Mouse (Mus musculus) MEL (cell line): ENCODE data around the gene Ugt1a9. TPM values are rescaled to one million over a fixed set of nuclear protein-coding genes. Genes with fewer than 3 reads are reported as not detected.

Experiments used
- DNase-seq: peaks from one replicate; pipeline ENCODE4 v3.0.0; 2011; ENCODE audit warnings: low read depth, low spot score
- H3K27ac ChIP-seq: 2 replicates; pipeline ENCODE4 v1.5.1; 2012; ENCODE audit warnings: low read depth, mild to moderate bottlenecking, control low read depth, low read length, moderate library complexity; ENCODE audit not compliant: control insufficient read depth
- H3K27me3 ChIP-seq, 2 experiments: fragments of 150-350 bp in 1 of 2; sonication (generic) in 1 of 2; 2 replicates each; pipeline ENCODE4 v1.6.1; 2012; ENCODE audit warnings: low read length in 2 of 2, mild to moderate bottlenecking in 2 of 2, improper control_type of control experiment in 1 of 2, moderate library complexity in 1 of 2; ENCODE audit not compliant: insufficient read depth in 2 of 2, control insufficient read depth in 1 of 2
- H3K36me3 ChIP-seq, 2 experiments: 2 replicates each; pipeline ENCODE4 v1.6.1; 2012 to 2014; ENCODE audit warnings: low read length in 2 of 2, improper control_type of control experiment in 1 of 2, inconsistent platforms in 1 of 2, mild to moderate bottlenecking in 1 of 2; ENCODE audit not compliant: insufficient read depth in 2 of 2, control insufficient read depth in 1 of 2
- H3K4me1 ChIP-seq, 2 experiments: fragments of 150-350 bp in 1 of 2; sonication (generic) in 1 of 2; 2 replicates each; pipeline ENCODE4 v1.6.1; 2012; ENCODE audit warnings: low read length in 2 of 2, improper control_type of control experiment in 1 of 2, mild to moderate bottlenecking in 1 of 2; ENCODE audit not compliant: insufficient read depth in 2 of 2, control insufficient read depth in 1 of 2
- H3K4me3 ChIP-seq, 2 experiments: fragments of 150-350 bp in 1 of 2; sonication (generic) in 1 of 2; 2 replicates each; pipeline ENCODE4 v1.5.1; 2012; ENCODE audit warnings: low read depth in 2 of 2, low read length in 2 of 2, mild to moderate bottlenecking in 2 of 2, moderate library complexity in 2 of 2, control low read depth in 1 of 2, improper control_type of control experiment in 1 of 2; ENCODE audit not compliant: control insufficient read depth in 1 of 2, insufficient read depth in 1 of 2
- H3K79me2 ChIP-seq: 2 replicates; pipeline ENCODE4 v1.6.1; 2012; ENCODE audit warnings: mild to moderate bottlenecking, low read length, moderate library complexity; ENCODE audit not compliant: control insufficient read depth, poor library complexity, insufficient read depth
- H3K9ac ChIP-seq: 2 replicates; pipeline ENCODE4 v1.6.1; 2012; ENCODE audit warnings: low read depth, mild to moderate bottlenecking, control low read depth, low read length, moderate library complexity; ENCODE audit not compliant: control insufficient read depth, poor library complexity, severe bottlenecking
- H3K9me3 ChIP-seq: fragments of 150-350 bp; sonication (generic); replicated peaks from 2 replicates; pipeline ENCODE4 v1.6.1; 2012; ENCODE audit warnings: mild to moderate bottlenecking, low read length, improper control_type of control experiment, moderate library complexity; ENCODE audit not compliant: insufficient read depth
- BHLHE40 ChIP-seq: IDR thresholded peaks from 2 replicates; pipeline ENCODE4 v1.6.1; 2012; ENCODE audit warnings: low read depth, mild to moderate bottlenecking, inconsistent platforms, low read length, improper control_type of control experiment, borderline replicate concordance
- JUND ChIP-seq: IDR thresholded peaks from 2 replicates; pipeline ENCODE4 v1.6.1; 2011; ENCODE audit warnings: low read depth, mild to moderate bottlenecking, improper control_type of control experiment, low read length
- MAFK ChIP-seq: IDR thresholded peaks from 2 replicates; pipeline ENCODE4 v1.6.1; 2011; ENCODE audit warnings: low read depth, mild to moderate bottlenecking, low read length, improper control_type of control experiment, borderline replicate concordance
- MAX ChIP-seq: IDR thresholded peaks from 2 replicates; pipeline ENCODE4 v1.6.1; 2011; ENCODE audit warnings: low read length, improper control_type of control experiment
- MEF2A ChIP-seq: IDR thresholded peaks from 2 replicates; pipeline ENCODE4 v1.6.1; 2014; ENCODE audit warnings: low read depth, mild to moderate bottlenecking, inconsistent platforms, low read length, improper control_type of control experiment; ENCODE audit not compliant: poor library complexity, insufficient replicate concordance, severe bottlenecking; ENCODE audit errors: extremely low read depth
- MXI1 ChIP-seq: IDR thresholded peaks from 2 replicates; pipeline ENCODE4 v1.6.1; 2011; ENCODE audit warnings: mild to moderate bottlenecking, low read depth, low read length, improper control_type of control experiment
- MYC ChIP-seq: IDR thresholded peaks from 2 replicates; pipeline ENCODE4 v1.6.1; 2011; ENCODE audit warnings: low read depth, mild to moderate bottlenecking, low read length, improper control_type of control experiment, moderate library complexity
- NELFE ChIP-seq: IDR thresholded peaks from 2 replicates; pipeline ENCODE4 v1.6.1; 2011; ENCODE audit warnings: low read depth, low read length, improper control_type of control experiment
- POLR2A ChIP-seq, 2 experiments: IDR thresholded peaks; 2 replicates each; pipeline ENCODE4 v1.6.1; 2011 to 2012; ENCODE audit warnings: low read length in 2 of 2, mild to moderate bottlenecking in 2 of 2, control low read depth in 1 of 2, improper control_type of control experiment in 1 of 2, low read depth in 1 of 2, moderate library complexity in 1 of 2; ENCODE audit not compliant: control insufficient read depth in 1 of 2, insufficient read depth in 1 of 2, poor library complexity in 1 of 2
- POLR2AphosphoS5 ChIP-seq: IDR thresholded peaks from 2 replicates; pipeline ENCODE4 v1.6.1; 2012; ENCODE audit warnings: low read depth, borderline replicate concordance, mild to moderate bottlenecking, inconsistent platforms, low read length, moderate library complexity, mixed read lengths
- TAL1 ChIP-seq: IDR thresholded peaks from 2 replicates; pipeline ENCODE4 v1.6.1; 2012; ENCODE audit warnings: mild to moderate bottlenecking, inconsistent platforms, low read length, moderate library complexity, mixed read lengths
- TCF12 ChIP-seq: IDR thresholded peaks from 2 replicates; pipeline ENCODE4 v1.6.1; 2014; ENCODE audit warnings: low read depth, mild to moderate bottlenecking, inconsistent platforms, low read length, improper control_type of control experiment, moderate library complexity
- USF1 ChIP-seq: IDR thresholded peaks from 2 replicates; pipeline ENCODE4 v1.6.1; 2014; ENCODE audit warnings: low read depth, mild to moderate bottlenecking, inconsistent platforms, low read length, improper control_type of control experiment, moderate library complexity
- USF2 ChIP-seq, 2 experiments: IDR thresholded peaks; 2 replicates each; pipeline ENCODE4 v1.6.1; 2011 to 2012; ENCODE audit warnings: improper control_type of control experiment in 2 of 2, low read length in 2 of 2, borderline replicate concordance in 1 of 2, inconsistent platforms in 1 of 2, low read depth in 1 of 2, mild to moderate bottlenecking in 1 of 2; ENCODE audit not compliant: insufficient read depth in 1 of 2
- ZC3H11A ChIP-seq: IDR thresholded peaks from 2 replicates; pipeline ENCODE4 v1.6.1; 2012; ENCODE audit warnings: low read depth, mild to moderate bottlenecking, inconsistent platforms, low read length, improper control_type of control experiment
- ZKSCAN1 ChIP-seq: IDR thresholded peaks from 2 replicates; pipeline ENCODE4 v1.6.1; 2012; ENCODE audit warnings: low read depth, mild to moderate bottlenecking, inconsistent platforms, low read length, improper control_type of control experiment, moderate library complexity
- ZMIZ1 ChIP-seq: IDR thresholded peaks from 2 replicates; pipeline ENCODE4 v1.6.1; 2012; ENCODE audit warnings: low read depth, mild to moderate bottlenecking, inconsistent platforms, low read length, improper control_type of control experiment, moderate library complexity
- polyA plus RNA-seq, 2 experiments: library from polyadenylated mRNA; stranded (reverse) in 1 of 2; unstranded in 1 of 2; fragments of >175 nt in 1 of 2; fragments of >200 nt in 1 of 2; gene quantifications; 2 replicates each; pipeline versions ENCODE4 v1.2.1 to v1.2.4; 2012; ENCODE audit warnings: low replicate concordance in 2 of 2, low read depth in 1 of 2; ENCODE audit not compliant: insufficient read length in 2 of 2, insufficient read depth in 1 of 2, missing spikeins in 1 of 2
- total RNA-seq: library from RNA; depleted of rRNA; stranded (reverse); fragments of 300-350 nt; gene quantifications from 2 replicates; pipeline ENCODE4 v1.2.3, GENCODE M21; 2012

Gene Ugt1a9
- total and polyA plus RNA-seq, 3 experiments = not detected

DNA sequence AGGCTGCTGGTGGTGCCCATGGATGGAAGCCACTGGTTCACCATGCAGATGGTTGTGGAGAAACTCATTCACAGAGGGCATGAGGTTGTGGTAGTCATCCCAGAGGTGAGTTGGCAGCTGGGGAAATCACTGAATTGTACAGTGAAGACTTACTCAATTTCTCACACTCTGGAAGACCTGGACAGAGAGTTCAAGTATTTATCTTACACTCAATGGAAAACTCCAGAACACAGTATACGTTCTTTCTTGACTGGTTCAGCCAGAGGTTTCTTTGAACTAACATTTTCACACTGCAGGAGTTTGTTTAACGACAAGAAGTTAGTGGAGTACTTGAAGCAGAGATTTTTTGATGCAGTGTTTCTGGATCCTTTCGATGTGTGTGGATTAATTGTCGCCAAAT lies 302 bp downstream of the Ugt1a9 start:
- Histone ChIP-seq H3K4me3 (no peak overlapping the region), H3K27me3 (peaks cover 0 to 1% of the 10 kb centered on the region in 2 experiments; a peak in 1 of 4 replicates), H3K9me3 (no peaks in the 10 kb centered on the region), H3K9ac (no peak overlapping the region), H3K79me2 (no peaks in the 10 kb centered on the region), H3K27ac (no peak overlapping the region), H3K36me3 (no peaks in the 10 kb centered on the region), H3K4me1 (no peaks in the 10 kb centered on the region)
- TF ChIP-seq MYC = no peak
- TF ChIP-seq MAX = no peak
- TF ChIP-seq POLR2A (IDR thresholded peaks at IDR 0.05; ENCODE audit: control insufficient read depth in 1 of 2, insufficient read depth in 1 of 2, low read depth in 1 of 2, low read length in 2 of 2, poor library complexity in 1 of 2) = no peak
- TF ChIP-seq BHLHE40 = no peak
- TF ChIP-seq JUND = no peak
- no peak for TF ChIP-seq TAL1
- TF ChIP-seq MAFK = no peak
- no peak for DNase-seq

DNA sequence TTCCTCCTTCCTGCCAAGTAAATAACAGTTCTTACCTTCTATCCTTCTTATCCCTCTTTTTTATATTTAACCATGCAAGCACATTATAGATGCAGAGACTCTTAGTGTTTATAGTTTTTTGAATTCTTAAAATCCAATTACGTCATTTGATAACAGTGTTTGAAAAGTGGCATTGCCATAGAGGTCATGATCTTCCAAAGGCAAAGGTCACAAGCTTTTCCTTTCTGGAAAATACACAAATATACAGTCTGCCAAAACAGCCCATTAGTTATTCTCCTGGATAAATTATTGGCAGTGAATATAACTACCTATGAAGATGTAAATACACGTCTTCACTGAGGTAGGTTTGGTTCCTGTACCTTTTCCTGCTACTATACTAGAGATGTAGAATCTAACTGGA lies 3.9 kb downstream of the Ugt1a9 start:
- Histone ChIP-seq H3K4me1 (no peaks in the 10 kb centered on the region), H3K79me2 (no peaks in the 10 kb centered on the region), H3K27me3 (peaks cover 0 to 1% of the 10 kb centered on the region in 2 experiments; a peak in 1 of 4 replicates), H3K36me3 (no peaks in the 10 kb centered on the region), H3K4me3 (no peak overlapping the region), H3K9ac (no peak overlapping the region), H3K27ac (no peak overlapping the region), H3K9me3 (no peaks in the 10 kb centered on the region)
- TF ChIP-seq POLR2AphosphoS5 = no peak
- TF ChIP-seq MXI1 = no peak
- TF ChIP-seq USF1 = no peak
- TF ChIP-seq ZKSCAN1 = no peak
- TF ChIP-seq MEF2A = no peak
- TF ChIP-seq NELFE = no peak
- TF ChIP-seq JUND = no peak
- TF ChIP-seq BHLHE40 = no peak
- no peak for TF ChIP-seq ZC3H11A
- no peak for TF ChIP-seq TCF12
- no peak for TF ChIP-seq ZMIZ1
- no peak for DNase-seq

DNA sequence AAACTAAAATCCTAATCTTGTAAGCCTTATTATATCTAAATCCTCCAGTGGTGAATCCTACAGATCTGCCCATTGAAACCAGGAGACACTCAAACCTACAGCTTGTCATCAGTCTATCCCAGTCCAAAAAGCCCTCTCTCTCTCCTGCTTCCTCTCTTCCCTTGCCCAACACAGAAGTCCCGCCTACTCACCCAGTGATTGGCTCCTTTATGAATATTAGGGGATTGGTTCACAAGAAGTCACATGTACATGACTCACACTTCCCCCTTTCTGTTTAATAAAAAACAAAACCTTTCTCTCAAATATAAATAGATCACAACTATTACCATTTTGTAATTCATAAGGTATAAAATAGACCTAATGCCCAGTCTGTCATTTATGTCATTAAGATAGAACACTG lies 6.5 kb downstream of the Ugt1a9 start:
- Histone ChIP-seq H3K79me2 (no peaks in the 10 kb centered on the region), H3K4me1 (no peaks in the 10 kb centered on the region), H3K27ac (no peak overlapping the region), H3K27me3 (no peaks in the 10 kb centered on the region; a peak in 2 of 4 replicates), H3K9me3 (no peaks in the 10 kb centered on the region), H3K4me3 (peak overlapping the region in 1 of 2 experiments; percentile 36; a peak in 2 of 4 replicates), H3K9ac (no peak overlapping the region), H3K36me3 (no peaks in the 10 kb centered on the region)
- DNase-seq = peak; percentile 67
- TF ChIP-seq USF1 (peak; percentile 78), USF2 (IDR thresholded peaks at IDR 0.05; ENCODE audit: borderline replicate concordance in 1 of 2, insufficient read depth in 1 of 2, low read depth in 1 of 2, low read length in 2 of 2) (no peak)
